Mouse (Mus musculus): ENCODE measurements around the gene Ptpn9. TPM values are rescaled to one million over a fixed set of nuclear protein-coding genes. Genes with fewer than 3 reads are reported as not detected.

Ptpn9 gene
- 13.6 and 16.3 TPM in 2 replicates for polyA plus RNA-seq (2015; fragmentation: Nextera tagmentation; extraction: Ambion mirVana)

DNA sequence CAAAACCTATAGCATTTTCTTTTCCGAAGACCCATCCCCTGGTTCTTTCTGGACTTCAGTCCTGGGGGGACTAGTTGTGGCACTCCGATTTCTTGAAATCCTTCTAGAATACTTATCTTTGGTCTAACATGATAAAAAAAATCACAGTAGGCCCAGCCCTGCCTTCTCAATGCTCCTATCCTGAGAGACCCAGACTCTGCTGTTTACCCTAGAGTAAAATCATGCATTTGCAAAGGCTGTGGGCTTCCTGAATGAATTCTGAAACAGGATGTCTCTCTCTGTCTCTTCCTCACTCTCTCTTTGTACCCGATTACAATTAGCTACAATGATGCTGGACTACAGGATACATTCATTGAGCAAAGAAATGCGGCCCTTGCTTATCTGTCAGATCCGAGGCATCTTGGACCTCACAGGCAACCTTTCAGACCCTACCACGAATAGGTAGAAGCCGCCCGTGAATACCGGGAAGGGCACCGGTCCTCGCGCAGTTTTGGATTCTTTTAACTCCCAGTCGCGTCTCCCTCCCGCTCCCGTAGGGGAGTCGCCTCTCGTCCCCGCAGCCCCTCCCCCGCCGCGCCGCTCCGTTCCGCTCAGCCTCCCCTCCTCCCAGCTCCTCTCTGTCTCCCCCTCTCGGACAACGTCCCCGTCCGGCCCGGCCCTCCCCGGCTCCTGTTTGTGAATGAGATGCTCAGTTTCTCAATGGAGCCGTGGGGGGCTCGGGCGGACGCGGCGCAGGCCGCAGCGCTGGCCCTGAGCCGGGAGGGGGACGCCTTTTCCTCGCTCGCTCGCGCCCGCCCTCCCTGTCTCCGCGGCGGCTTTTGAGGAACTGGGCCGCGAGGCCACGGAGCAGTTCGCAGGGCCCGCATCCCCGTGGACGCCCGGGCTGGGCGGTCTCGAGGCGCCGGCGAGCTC, at the start of gene Ptpn9:
Gene Ptpn9, plus strand, starts transcription at position 638 of the 912 bp plus-strand sequence.

GRCm38 (mm10) chr9:56950414-56951400, 44.0 kb upstream of the Ptpn9 start, which contains the start of gene Snupn:
TSS of gene Snupn (plus strand) at chr9:56950878.

GRCm38 (mm10) chr9:57071801-57072351, 77.2 kb downstream of the Ptpn9 start, which contains the start of gene Sin3a:
TSS of gene Sin3a (plus strand) at chr9:57072040.

Other genes starting within 250 kb of the Ptpn9 start
- gene Lingo1, start 198.5 kb upstream of the Ptpn9 start, polyA plus RNA-seq (2015; fragmentation: Nextera tagmentation; extraction: Ambion mirVana) = 0.44 and 0.83 TPM in 2 replicates
- gene Odf3l1, start 130.2 kb upstream of the Ptpn9 start, polyA plus RNA-seq (2015; fragmentation: Nextera tagmentation; extraction: Ambion mirVana) = 0.56 and 0.63 TPM in 2 replicates
- gene Cspg4, start 129.9 kb upstream of the Ptpn9 start, polyA plus RNA-seq (2015; fragmentation: Nextera tagmentation; extraction: Ambion mirVana) = 32.4 and 32.6 TPM in 2 replicates
- gene Snx33, start 66.6 kb upstream of the Ptpn9 start, polyA plus RNA-seq (2015; fragmentation: Nextera tagmentation; extraction: Ambion mirVana) = 7.1 and 7.6 TPM in 2 replicates
- gene Imp3, start 57.4 kb upstream of the Ptpn9 start, polyA plus RNA-seq (2015; fragmentation: Nextera tagmentation; extraction: Ambion mirVana) = 67.5 and 77.8 TPM in 2 replicates
- gene Snupn, start 44.0 kb upstream of the Ptpn9 start, polyA plus RNA-seq (2015; fragmentation: Nextera tagmentation; extraction: Ambion mirVana) = 13.2 and 13.7 TPM in 2 replicates
- 11.9 and 12.5 TPM in 2 replicates for gene Sin3a, start 77.1 kb downstream of the Ptpn9 start, polyA plus RNA-seq (2015; fragmentation: Nextera tagmentation; extraction: Ambion mirVana)
- gene Man2c1, start 135.8 kb downstream of the Ptpn9 start, polyA plus RNA-seq (2015; fragmentation: Nextera tagmentation; extraction: Ambion mirVana) = 47.6 and 47.8 TPM in 2 replicates
- gene Neil1, start 153.4 kb downstream of the Ptpn9 start, polyA plus RNA-seq (2015; fragmentation: Nextera tagmentation; extraction: Ambion mirVana) = 4.5 and 4.9 TPM in 2 replicates
- 74.8 and 80.2 TPM in 2 replicates for gene Commd4, start 163.4 kb downstream of the Ptpn9 start, polyA plus RNA-seq (2015; fragmentation: Nextera tagmentation; extraction: Ambion mirVana)
- 0.07 TPM in 1 of 2 replicates, not detected in the other for gene Trcg1, start 241.6 kb downstream of the Ptpn9 start, polyA plus RNA-seq (2015; fragmentation: Nextera tagmentation; extraction: Ambion mirVana)